Mouse (Mus musculus) liver, embryonic 14.5 days (tissue): ENCODE results near the gene Hist1h2bg.

Source experiments
- CTCF ChIP-seq: IDR thresholded peaks from 2 replicates; pipeline ENCODE4 v1.5.1; 2016; ENCODE audit warnings: antibody characterized with exemption, low read depth, control low read depth
- EP300 ChIP-seq: IDR thresholded peaks from 2 replicates; pipeline ENCODE4 v1.6.1; 2016; ENCODE audit warnings: antibody characterized with exemption, low read depth

DNA sequence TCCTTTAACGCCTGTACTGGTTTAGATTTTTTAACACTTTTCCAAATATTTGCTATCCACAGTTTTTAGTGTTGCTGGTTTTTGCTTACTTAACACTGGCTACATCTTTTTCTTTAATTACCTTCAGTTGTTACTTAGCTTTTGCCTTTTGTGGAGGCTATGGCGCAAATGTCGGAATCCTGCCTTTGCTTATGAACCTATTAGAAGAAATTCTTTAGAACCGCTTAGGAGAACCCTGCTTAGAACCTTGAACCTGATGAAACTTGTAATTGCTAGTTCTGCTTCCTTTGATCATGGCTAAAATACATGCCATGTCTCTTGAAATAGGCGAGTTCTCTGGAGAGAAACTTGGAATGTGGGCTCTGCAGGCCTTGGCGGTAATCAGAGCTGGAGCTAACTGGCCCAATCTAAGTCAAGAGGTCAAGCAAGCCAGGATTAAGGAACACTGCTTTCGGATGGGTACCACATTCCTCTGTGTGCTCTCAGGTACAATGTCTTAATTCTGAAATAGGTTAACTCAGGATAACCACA, 5.2 kb downstream of the Hist1h2bg start:
- TF ChIP-seq CTCF: no peak
- TF ChIP-seq EP300: no peak; the same call in 1 of the 2 replicates
